Mouse (Mus musculus) MEL (cell line): ENCODE data around the gene Cgrrf1.

Experiments
- CHD1 ChIP-seq: IDR thresholded peaks from 2 replicates; pipeline ENCODE4 v1.6.1; 2012; ENCODE audit warnings: low read depth, mild to moderate bottlenecking, inconsistent platforms, low read length, improper control_type of control experiment
- EP300 ChIP-seq, 2 experiments: IDR thresholded peaks; 2 replicates each; pipeline ENCODE4 v1.6.1; 2011; ENCODE audit warnings: improper control_type of control experiment in 2 of 2, low read length in 2 of 2, low read depth in 1 of 2, mild to moderate bottlenecking in 1 of 2

- no peak for TF ChIP-seq CHD1
- TF ChIP-seq EP300 (IDR thresholded peaks at IDR 0.05; ENCODE audit: low read depth in 1 of 2, low read length in 2 of 2): no peak
Observed at GRCm38 (mm10) chr14:46885891-46886301, 54.0 kb downstream of the Cgrrf1 start.
